ENCODE assay signal across 18 mouse cellular contexts in the genomic region with DNA sequence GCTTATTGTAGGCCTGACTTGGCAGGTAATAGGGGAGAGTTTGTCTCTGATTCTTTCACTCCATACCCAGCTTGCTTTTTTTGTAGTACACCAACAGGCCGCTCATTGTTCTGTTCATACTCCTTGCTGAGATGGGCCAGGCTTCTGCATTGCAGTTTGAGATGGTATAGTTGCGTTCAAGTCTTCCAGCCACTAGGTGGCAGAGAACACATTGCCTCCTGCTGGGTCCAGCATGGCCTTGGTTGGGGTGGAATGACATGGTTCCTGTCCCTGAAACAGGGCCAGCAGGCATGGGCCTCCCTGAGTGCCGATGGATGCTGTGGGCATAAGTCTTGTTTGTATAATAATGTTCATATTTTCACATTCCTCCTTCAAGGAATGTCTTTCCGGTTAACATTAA.
DNase-seq lines count a peak whose midpoint lies in the region; ATAC-seq and TF ChIP-seq lines count a peak whose summit lies in the region.
"Had no signal": no experiment of that assay in that cellular context is flagged by ENCODE, and none has a peak within 500 bp of the region (broad histone marks: within the 10 kb centered on the region; RNA-seq: fewer than 3 reads in every experiment).

No protein-coding gene starts in this region.

- intact Hi-C loops in left cerebral cortex, adult 2 months (cut with DNase I): no loop called here
- intact Hi-C loops in gastrocnemius, postnatal 14 days (cut with DNase I; ENCODE audit: low total_unique reads): no loop called here

- no peak for ATAC-seq in forebrain, embryonic 11.5 days (replicated peaks; ENCODE audit: low FRiP score)
- no peak for ATAC-seq in forebrain, embryonic 16.5 days
- ATAC-seq: inflammation-experienced regulatory T-cells, adult 6 months; midbrain, embryonic 16.5 days had no signal

- peak; percentile 19 for TF ChIP-seq CTCF in left cerebral cortex, adult 2 months (IDR thresholded peaks at IDR 0.05)

- peak; percentile 49 for DNase-seq in forebrain, embryonic 11.5 days (ENCODE audit: low spot score)
- DNase-seq in left cerebral cortex, adult 2 months (ENCODE audit: extremely low spot score in 1 of 2, low spot score in 2 of 2): no peak
- DNase-seq in left cerebral cortex, adult 9 months (ENCODE audit: low spot score in 2 of 2): no peak
- peak; percentile 44 for DNase-seq in 416B (ENCODE audit: low read depth)
- DNase-seq in ZHBTc4 (ENCODE audit: low read depth, low spot score): peak; percentile 13
- no peak for DNase-seq in gastrocnemius, postnatal 14 days
- DNase-seq in limb, embryonic 10.5 days (ENCODE audit: low spot score): no peak
- DNase-seq: adrenal gland, adult 2 months; cerebellum, postnatal 14 days; heart, adult 18-20 months; heart, postnatal 36 days; kidney, postnatal 14 days; retina, postnatal 1 day had no signal

- H3K9me3 ChIP-seq in forebrain, embryonic 11.5 days (ENCODE audit: control insufficient read depth, low read length): no peaks in the 10 kb centered on the region
- no peaks in the 10 kb centered on the region for H3K9me3 ChIP-seq in forebrain, embryonic 16.5 days (ENCODE audit: control insufficient read depth, low read length)
- H3K9me3 ChIP-seq in limb, embryonic 10.5 days (replicated peaks): no peaks in the 10 kb centered on the region
- H3K9me3 ChIP-seq: neural tube, embryonic 13.5 days had no signal

- no peaks in the 10 kb centered on the region for H3K4me1 ChIP-seq in forebrain, embryonic 11.5 days (replicated peaks; ENCODE audit: control insufficient read depth, insufficient read depth, low read length)
- no peaks in the 10 kb centered on the region for H3K4me1 ChIP-seq in forebrain, embryonic 16.5 days (replicated peaks; ENCODE audit: control insufficient read depth, insufficient read depth, low read length)
- H3K4me1 ChIP-seq in limb, embryonic 10.5 days: peaks cover 5% of the 10 kb centered on the region
- H3K4me1 ChIP-seq: neural tube, embryonic 13.5 days had no signal

- WGBS in forebrain, embryonic 11.5 days: 87% methylated on average over 4 of the region's 4 CpGs
- WGBS in forebrain, embryonic 16.5 days: 92% methylated on average over 4 of the region's 4 CpGs
- WGBS in limb, embryonic 10.5 days: 94% methylated on average over 4 of the region's 4 CpGs

- no peak overlapping the region for H3K9ac ChIP-seq in forebrain, embryonic 11.5 days (ENCODE audit: low read length)
- no peak overlapping the region for H3K9ac ChIP-seq in forebrain, embryonic 16.5 days (replicated peaks; ENCODE audit: low read depth, low read length)
- H3K9ac ChIP-seq: neural tube, embryonic 13.5 days had no signal

- H3K27me3 ChIP-seq in forebrain, embryonic 11.5 days (ENCODE audit: control insufficient read depth, insufficient read depth, low read length): no peaks in the 10 kb centered on the region
- no peaks in the 10 kb centered on the region for H3K27me3 ChIP-seq in forebrain, embryonic 16.5 days (replicated peaks; ENCODE audit: control insufficient read depth, insufficient read depth, low read length)
- H3K27me3 ChIP-seq in limb, embryonic 10.5 days (ENCODE audit: low read depth, poor library complexity, severe bottlenecking): no peaks in the 10 kb centered on the region
- H3K27me3 ChIP-seq: neural tube, embryonic 13.5 days had no signal

- no peak overlapping the region for H3K27ac ChIP-seq in forebrain, embryonic 11.5 days (ENCODE audit: low read depth, low read length)
- H3K27ac ChIP-seq in forebrain, embryonic 16.5 days (ENCODE audit: low read length): no peak overlapping the region
- H3K27ac ChIP-seq in left cerebral cortex, adult 2 months: no peak overlapping the region
- no peak overlapping the region for H3K27ac ChIP-seq in limb, embryonic 10.5 days
- H3K27ac ChIP-seq: macrophage; neural tube, embryonic 13.5 days had no signal

- no peak overlapping the region for H3K4me3 ChIP-seq in forebrain, embryonic 11.5 days (ENCODE audit: low read depth, low read length)
- H3K4me3 ChIP-seq in forebrain, embryonic 16.5 days (replicated peaks; ENCODE audit: low read length): no peak overlapping the region
- no peak overlapping the region for H3K4me3 ChIP-seq in left cerebral cortex, adult 2 months
- H3K4me3 ChIP-seq in limb, embryonic 10.5 days: no peak overlapping the region
- H3K4me3 ChIP-seq: neural tube, embryonic 13.5 days had no signal

- no peaks in the 10 kb centered on the region for H3K36me3 ChIP-seq in forebrain, embryonic 11.5 days (ENCODE audit: control insufficient read depth, insufficient read depth, low read length)
- no peaks in the 10 kb centered on the region for H3K36me3 ChIP-seq in forebrain, embryonic 16.5 days (ENCODE audit: control insufficient read depth, insufficient read depth)
- H3K36me3 ChIP-seq in limb, embryonic 10.5 days: no peaks in the 10 kb centered on the region
- H3K36me3 ChIP-seq: neural tube, embryonic 13.5 days had no signal

- no peak overlapping the region for H3K4me2 ChIP-seq in forebrain, embryonic 11.5 days (ENCODE audit: low read depth, low read length, severe bottlenecking)
- H3K4me2 ChIP-seq in forebrain, embryonic 16.5 days (ENCODE audit: low read length): no peak overlapping the region
- H3K4me2 ChIP-seq: neural tube, embryonic 13.5 days had no signal

Comparison
In these comparisons a context has a peak if more than half of its experiments do, and no peak if none do; other contexts are left out.
1. DNase-seq: peak in forebrain, embryonic 11.5 days (single experiment), 416B (single experiment) and ZHBTc4 (single experiment); none in left cerebral cortex, adult 2 months (0 of 2), left cerebral cortex, adult 9 months (0 of 2), gastrocnemius, postnatal 14 days (single experiment) and limb, embryonic 10.5 days (single experiment).